Mouse (Mus musculus) forebrain, embryonic 14.5 days (tissue): ENCODE results near the gene Mslnl. TPM values are rescaled to one million over a fixed set of nuclear protein-coding genes. Genes with fewer than 3 reads are reported as not detected.

ENCODE experiments used
- ATAC-seq: fragments of 200-750 bp; cut with Nextera tagmentation; 2 replicates; pipeline ENCODE4 v1.8.0; 2017; ENCODE audit warnings: mild to moderate bottlenecking, moderate library complexity
- DNase-seq: peaks from one replicate; pipeline ENCODE4 v3.0.0-alpha.2; 2015; ENCODE audit warnings: low spot score
- H3K27ac ChIP-seq: fragments of 300-500 bp; sonication (generic); 2 replicates; pipeline ENCODE4 v1.5.1; 2014; ENCODE audit warnings: low read depth, mild to moderate bottlenecking, control low read depth, low read length, moderate library complexity
- H3K27me3 ChIP-seq: fragments of 300-500 bp; sonication (generic); replicated peaks from 2 replicates; pipeline ENCODE4 v1.6.1; 2014; ENCODE audit warnings: low read length, control low read depth, mixed read lengths; ENCODE audit not compliant: control insufficient read depth, insufficient read depth
- H3K36me3 ChIP-seq: fragments of 300-500 bp; sonication (generic); 2 replicates; pipeline ENCODE4 v1.6.1; 2014; ENCODE audit warnings: low read length, control low read depth; ENCODE audit not compliant: control insufficient read depth, insufficient read depth
- H3K4me1 ChIP-seq: fragments of 300-500 bp; sonication (generic); 2 replicates; pipeline ENCODE4 v1.6.1; 2014; ENCODE audit warnings: antibody characterized with exemption, low read length, control low read depth; ENCODE audit not compliant: control insufficient read depth, insufficient read depth
- H3K4me2 ChIP-seq: fragments of 300-500 bp; sonication (generic); 2 replicates; pipeline ENCODE4 v1.6.1; 2014; ENCODE audit warnings: mild to moderate bottlenecking, control low read depth, low read length
- H3K4me3 ChIP-seq: fragments of 300-500 bp; sonication (generic); 2 replicates; pipeline ENCODE4 v1.5.1; 2014; ENCODE audit warnings: low read depth, low read length, control low read depth
- H3K9ac ChIP-seq: fragments of 300-500 bp; sonication (generic); 2 replicates; pipeline ENCODE4 v1.6.1; 2014; ENCODE audit warnings: mild to moderate bottlenecking, low read length, control low read depth, moderate library complexity
- H3K9me3 ChIP-seq: fragments of 300-500 bp; sonication (generic); replicated peaks from 2 replicates; pipeline ENCODE4 v1.6.1; 2016; ENCODE audit warnings: low read length, control low read depth, mixed read lengths; ENCODE audit not compliant: control insufficient read depth
- WGBS: fragments of 180-500 bp; shearing (Covaris S2); extraction: QIAGEN DNeasy Blood & Tissue Kit; methylation state at CpG from one replicate; pipeline ENCODE4 v1.1.7; 2014; 5-methylcytosine and 5-hydroxymethylcytosine counted together
- polyA plus RNA-seq: library from polyadenylated mRNA; unstranded; fragments of >200 nt; fragmentation: Nextera tagmentation; extraction: Ambion mirVana; gene quantifications from 2 replicates; pipeline ENCODE4 v1.2.1, GENCODE M21; 2014

The Mslnl gene
- polyA plus RNA-seq = not detected in 2 replicates

DNA sequence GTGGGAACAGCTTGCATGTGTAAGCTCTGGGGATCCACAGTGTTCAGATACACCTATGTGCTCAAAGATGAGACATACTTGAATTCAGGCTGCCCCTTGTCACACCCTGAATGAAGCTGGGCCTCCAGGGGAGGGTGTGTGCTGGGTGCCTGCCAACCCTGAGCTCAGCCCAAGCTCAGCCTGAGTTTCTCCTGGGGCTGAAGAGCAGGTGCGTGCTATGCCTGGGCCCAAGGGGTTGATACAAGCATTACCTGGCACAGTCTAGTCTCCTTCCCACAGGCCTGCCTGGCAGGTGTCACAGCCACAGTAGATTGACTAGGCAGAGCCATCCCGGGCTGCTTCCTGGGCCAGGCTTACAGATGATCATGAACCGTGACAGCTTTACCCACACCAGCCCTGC, at the start of gene Mslnl:
TSS of gene Mslnl (plus strand) at position 298 of the 400 bp plus-strand sequence.
- peaks cover 3% of the 10 kb centered on the region; the same call in 1 of the 2 replicates for H3K36me3 ChIP-seq
- 78% methylated on average over 3 of the region's 3 CpGs for WGBS
- ATAC-seq = no peak
- no peak within 1 kb of the TSS for H3K27ac ChIP-seq
- no peak within 1 kb of the TSS for H3K4me3 ChIP-seq
- H3K9me3 ChIP-seq = no peaks in the 10 kb centered on the region
- H3K4me1 ChIP-seq = no peaks in the 10 kb centered on the region
- no peak for DNase-seq
- H3K9ac ChIP-seq = no peak within 1 kb of the TSS
- H3K4me2 ChIP-seq = no peak within 1 kb of the TSS
- H3K27me3 ChIP-seq = no peaks in the 10 kb centered on the region

DNA sequence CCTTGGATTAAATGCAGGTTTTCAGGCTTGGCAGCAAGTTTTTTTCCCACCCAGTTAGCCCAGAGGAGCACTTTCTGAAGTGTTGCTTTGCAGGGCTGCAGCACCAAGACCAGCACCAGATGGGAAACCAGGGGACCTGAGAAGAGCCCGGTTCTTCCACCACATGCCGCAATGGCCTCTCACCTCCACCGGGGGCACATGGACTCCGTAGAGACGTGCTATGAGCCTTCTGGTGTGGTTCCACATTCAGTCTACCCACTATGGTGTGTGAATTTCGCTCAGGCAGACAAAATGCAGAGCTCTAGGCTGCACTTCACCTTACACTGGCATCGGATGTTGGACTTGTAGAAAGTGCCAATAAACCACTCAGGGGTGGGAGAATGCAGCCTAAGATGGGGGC, 49.5 kb upstream of the Mslnl start:
- H3K9me3 ChIP-seq = no peaks in the 10 kb centered on the region
- no peak overlapping the region for H3K27ac ChIP-seq
- DNase-seq = peak; percentile 52
- H3K9ac ChIP-seq = no peak overlapping the region
- H3K27me3 ChIP-seq = no peaks in the 10 kb centered on the region
- no peak overlapping the region for H3K4me2 ChIP-seq
- no peak for ATAC-seq
- H3K36me3 ChIP-seq = no peaks in the 10 kb centered on the region
- 46% methylated on average over 7 of the region's 7 CpGs for WGBS
- H3K4me3 ChIP-seq = no peak overlapping the region
- H3K4me1 ChIP-seq = no peaks in the 10 kb centered on the region; the same call in 1 of the 2 replicates

DNA sequence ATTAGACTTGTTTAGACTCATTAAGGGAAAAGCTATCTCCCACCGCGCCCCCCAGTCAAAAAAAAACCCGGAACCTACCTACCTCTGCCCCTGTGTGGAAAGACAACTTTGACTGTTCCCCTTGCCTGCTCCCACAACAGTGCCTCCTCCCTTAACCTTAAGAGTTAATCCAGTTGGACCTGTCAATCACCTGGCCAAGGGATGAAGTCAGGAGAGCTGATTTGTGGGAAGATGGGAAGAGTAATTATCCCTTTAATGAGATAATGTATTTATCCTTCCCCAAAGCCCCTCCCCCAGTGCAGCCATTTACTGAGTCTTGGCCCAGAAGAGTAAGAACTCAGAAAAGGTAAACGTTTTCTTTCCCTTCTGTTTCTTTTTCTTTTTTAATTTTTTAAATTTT, 46.9 kb upstream of the Mslnl start:
- ATAC-seq (no peak), DNase-seq (no peak)
- Histone ChIP-seq H3K9ac (no peak overlapping the region), H3K27me3 (no peaks in the 10 kb centered on the region), H3K4me3 (no peak overlapping the region), H3K27ac (no peak overlapping the region), H3K4me2 (no peak overlapping the region), H3K36me3 (no peaks in the 10 kb centered on the region), H3K4me1 (no peaks in the 10 kb centered on the region; the same call in 1 of the 2 replicates), H3K9me3 (no peaks in the 10 kb centered on the region)
- 70% methylated on average over 4 of the region's 4 CpGs for WGBS

DNA sequence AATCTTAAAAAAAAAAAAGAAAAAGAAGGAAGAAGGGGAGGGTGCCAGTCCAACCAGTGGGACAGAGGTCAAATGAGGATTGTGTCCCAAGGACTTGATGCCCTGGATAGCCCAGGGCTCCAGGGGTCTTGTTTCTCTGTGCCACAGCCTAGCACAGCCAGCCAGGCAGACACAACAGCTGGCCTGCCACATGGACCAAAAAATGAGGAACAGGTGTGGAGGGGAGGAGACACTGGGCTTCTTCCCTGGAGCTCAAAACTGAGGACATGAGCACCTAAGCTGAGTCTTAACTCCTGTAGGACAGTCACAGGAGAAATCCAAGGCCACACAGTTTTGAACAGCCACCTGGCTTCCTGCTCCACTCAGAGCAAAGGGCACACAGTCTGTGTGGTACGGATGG, 39.6 kb upstream of the Mslnl start:
- Histone ChIP-seq H3K36me3 (no peaks in the 10 kb centered on the region), H3K9ac (no peak overlapping the region), H3K9me3 (no peaks in the 10 kb centered on the region), H3K27me3 (no peaks in the 10 kb centered on the region), H3K4me1 (no peaks in the 10 kb centered on the region), H3K4me2 (no peak overlapping the region), H3K27ac (no peak overlapping the region), H3K4me3 (no peak overlapping the region)
- DNase-seq = no peak
- WGBS = 50% methylated on average over 1 of the region's 1 CpGs
- no peak for ATAC-seq

DNA sequence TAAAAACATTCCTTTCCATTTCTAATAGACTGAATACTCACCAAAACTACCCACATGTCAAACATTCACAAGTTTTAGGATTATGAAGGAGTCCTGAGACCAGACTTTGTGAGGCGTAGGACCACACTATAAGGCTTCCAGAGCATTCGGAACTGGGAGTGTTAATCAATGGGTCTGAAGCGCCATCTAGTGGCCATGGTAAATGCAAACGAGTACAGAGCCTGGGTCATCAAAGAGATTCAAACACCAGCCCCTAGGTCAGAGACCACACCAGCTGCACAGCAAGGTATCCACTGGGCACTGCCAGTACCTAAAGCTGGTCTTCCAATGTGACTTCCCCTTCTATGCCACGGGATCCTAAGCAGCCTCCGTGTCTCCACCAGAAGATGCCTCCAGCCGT, 37.4 kb upstream of the Mslnl start:
- no peak overlapping the region for H3K27ac ChIP-seq
- no peaks in the 10 kb centered on the region for H3K4me1 ChIP-seq
- H3K4me2 ChIP-seq = no peak overlapping the region
- H3K27me3 ChIP-seq = no peaks in the 10 kb centered on the region
- 9% methylated on average over 7 of the region's 7 CpGs for WGBS
- no peaks in the 10 kb centered on the region for H3K36me3 ChIP-seq
- no peak overlapping the region for H3K4me3 ChIP-seq
- ATAC-seq (peak; percentile 57; the same call in 1 of the 2 replicates), DNase-seq (peak; percentile 91)
- no peaks in the 10 kb centered on the region for H3K9me3 ChIP-seq
- no peak overlapping the region for H3K9ac ChIP-seq

DNA sequence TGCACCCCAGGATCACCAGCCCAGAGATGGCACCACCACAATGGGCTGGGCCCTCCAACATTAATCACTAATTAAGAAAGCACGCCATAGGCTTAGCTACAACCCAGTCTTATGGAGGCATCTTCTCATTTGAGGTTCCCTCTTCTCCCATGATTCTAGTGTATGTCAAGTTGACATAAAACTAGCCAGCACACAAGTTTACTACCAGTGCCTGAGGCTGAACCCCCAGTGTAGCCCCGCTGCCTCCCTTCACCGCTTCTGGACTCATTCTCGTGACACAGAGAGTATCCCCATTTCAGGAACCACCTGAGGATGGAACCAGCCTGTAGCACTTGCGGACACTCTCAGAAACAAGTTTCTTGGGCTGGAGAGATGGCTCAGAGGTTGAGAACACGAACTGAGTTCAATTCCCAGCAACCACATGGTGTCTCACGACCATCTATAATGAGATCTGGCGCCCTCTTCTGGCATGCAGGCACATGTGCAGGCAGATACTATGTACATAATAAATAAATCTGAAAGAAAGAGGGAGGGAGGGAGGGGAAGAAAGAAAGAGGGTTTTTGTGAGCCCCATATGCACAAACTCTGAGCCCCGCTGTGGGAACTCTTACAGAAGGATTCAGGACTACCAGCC, 34.9 kb upstream of the Mslnl start:
- H3K4me3 ChIP-seq = no peak overlapping the region
- no peak overlapping the region for H3K27ac ChIP-seq
- DNase-seq = no peak
- no peak overlapping the region for H3K9ac ChIP-seq
- no peaks in the 10 kb centered on the region for H3K36me3 ChIP-seq
- H3K27me3 ChIP-seq = no peaks in the 10 kb centered on the region
- H3K4me2 ChIP-seq = no peak overlapping the region
- WGBS = 59% methylated on average over 9 of the region's 9 CpGs
- H3K4me1 ChIP-seq = no peaks in the 10 kb centered on the region
- no peak for ATAC-seq
- no peaks in the 10 kb centered on the region for H3K9me3 ChIP-seq

DNA sequence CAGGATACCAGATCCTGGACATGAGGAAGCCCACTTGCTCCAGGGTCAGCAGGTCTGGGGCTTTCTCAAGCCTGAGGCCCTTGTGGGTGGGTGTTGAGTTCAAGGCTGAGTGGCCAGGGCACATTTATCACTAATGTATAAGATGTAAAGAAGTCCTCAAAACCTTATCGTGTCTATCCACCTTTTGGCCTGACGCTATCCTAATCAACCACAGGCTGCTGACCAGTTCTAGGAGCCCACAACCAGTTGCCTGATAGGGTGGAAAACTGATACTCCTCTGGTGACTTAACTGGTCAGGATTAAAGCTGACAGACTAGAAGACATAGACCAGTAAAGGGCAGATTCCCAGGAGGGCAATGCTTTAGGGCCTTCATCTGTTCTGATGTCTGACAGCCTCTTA, 25.8 kb upstream of the Mslnl start:
- Histone ChIP-seq H3K27ac (no peak overlapping the region), H3K27me3 (no peaks in the 10 kb centered on the region), H3K9me3 (no peaks in the 10 kb centered on the region), H3K4me1 (no peaks in the 10 kb centered on the region), H3K4me3 (no peak overlapping the region), H3K4me2 (no peak overlapping the region), H3K9ac (no peak overlapping the region), H3K36me3 (no peaks in the 10 kb centered on the region)
- WGBS = 93% methylated on average over 2 of the region's 2 CpGs
- no peak for ATAC-seq
- no peak for DNase-seq

DNA sequence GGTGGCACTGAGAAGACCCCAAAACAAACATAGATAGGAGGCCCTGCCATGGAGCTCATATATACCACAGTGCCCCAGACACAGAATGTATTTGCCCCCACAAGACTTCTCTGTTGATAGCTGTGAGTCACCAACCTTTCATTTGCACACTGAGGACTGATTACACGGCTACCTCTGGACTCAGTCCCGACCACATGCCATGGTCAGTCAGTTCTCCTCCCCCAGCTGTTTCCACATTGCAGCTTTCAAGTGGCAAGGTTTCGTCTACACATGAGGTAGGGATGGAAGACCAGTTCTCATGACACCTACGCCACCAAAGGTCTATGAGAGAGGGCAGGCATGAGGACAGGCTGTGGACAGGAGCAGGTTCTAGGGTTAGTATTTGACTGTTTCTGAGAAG, 24.7 kb upstream of the Mslnl start:
- Histone ChIP-seq H3K4me1 (no peaks in the 10 kb centered on the region), H3K27ac (no peak overlapping the region), H3K27me3 (0 out of 2 replicates have a peak, but pooled peaks cover 2% of the 10 kb centered on the region), H3K4me2 (no peak overlapping the region), H3K36me3 (no peaks in the 10 kb centered on the region), H3K9ac (no peak overlapping the region), H3K4me3 (no peak overlapping the region), H3K9me3 (no peaks in the 10 kb centered on the region)
- WGBS = 81% methylated on average over 4 of the region's 4 CpGs
- DNase-seq (no peak), ATAC-seq (no peak)

DNA sequence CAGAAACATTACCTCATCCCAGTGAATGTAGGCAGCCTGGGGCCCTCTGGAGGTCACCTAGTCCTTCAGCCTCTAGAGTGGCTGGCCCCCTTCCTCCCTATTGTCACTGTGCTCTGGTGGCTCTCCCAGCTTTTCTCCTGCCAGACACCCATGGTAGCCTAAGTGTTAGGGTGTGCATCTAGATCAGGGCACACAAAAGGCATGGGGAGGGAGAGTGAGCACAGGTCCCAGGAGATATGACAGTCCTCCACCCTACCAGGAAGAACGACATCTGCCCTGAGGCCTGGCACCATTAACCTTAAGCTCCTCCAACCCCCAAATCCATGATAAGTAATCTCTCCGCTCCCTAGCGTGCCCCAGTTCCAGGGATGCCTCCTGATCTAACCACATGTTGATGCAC, 20.2 kb upstream of the Mslnl start:
- Histone ChIP-seq H3K36me3 (peaks cover 10% of the 10 kb centered on the region; the same call in 1 of the 2 replicates), H3K4me1 (no peaks in the 10 kb centered on the region), H3K4me3 (no peak overlapping the region), H3K27ac (no peak overlapping the region), H3K27me3 (peaks cover 19% of the 10 kb centered on the region), H3K9ac (no peak overlapping the region), H3K9me3 (no peaks in the 10 kb centered on the region), H3K4me2 (no peak overlapping the region)
- DNase-seq (no peak), ATAC-seq (no peak)
- WGBS = 70% methylated on average over 3 of the region's 3 CpGs
